Mouse (Mus musculus) large intestine, adult 2 months (tissue): ENCODE data around the gene Jpt2. TPM values are rescaled to one million over a fixed set of nuclear protein-coding genes. Genes with fewer than 3 reads are reported as not detected.

Experiments used
- DNase-seq: peaks from one replicate; pipeline ENCODE4 v3.0.0-alpha.2; 2012; ENCODE audit warnings: low read depth, low spot score
- WGBS: fragments of 180-500 bp; shearing (Covaris S2); methylation state at CpG from one replicate; pipeline ENCODE4 v1.1.7; 2018; 5-methylcytosine and 5-hydroxymethylcytosine counted together
- polyA plus RNA-seq: library from polyadenylated mRNA; depleted of rRNA; stranded (reverse); fragments of >200 nt; gene quantifications from 2 replicates; pipeline ENCODE4 v1.2.3, GENCODE M21; 2012

The Jpt2 gene
- polyA plus RNA-seq, 1 experiment, result 35.4 TPM

DNA sequence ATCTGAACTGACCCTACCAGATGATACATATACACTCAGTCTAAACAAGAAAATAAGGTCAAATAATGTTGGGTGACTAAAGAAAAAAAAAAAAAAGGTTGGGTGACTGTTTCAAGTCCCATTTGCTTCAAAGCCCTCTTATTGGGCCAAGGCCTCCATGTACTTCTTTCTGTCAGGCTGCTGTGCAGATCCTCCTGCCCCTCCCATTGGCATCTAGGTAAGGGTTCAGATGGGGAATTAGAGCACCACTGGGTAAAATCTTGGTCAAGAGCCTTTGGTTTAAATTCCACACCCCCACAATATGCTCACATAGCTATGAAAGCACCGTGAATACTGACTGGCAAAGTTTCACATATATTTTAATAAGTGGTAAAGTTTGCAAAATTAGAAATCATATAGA, 37.2 kb downstream of the Jpt2 start:
- 95% methylated on average over 1 of the region's 1 CpGs for WGBS

DNA sequence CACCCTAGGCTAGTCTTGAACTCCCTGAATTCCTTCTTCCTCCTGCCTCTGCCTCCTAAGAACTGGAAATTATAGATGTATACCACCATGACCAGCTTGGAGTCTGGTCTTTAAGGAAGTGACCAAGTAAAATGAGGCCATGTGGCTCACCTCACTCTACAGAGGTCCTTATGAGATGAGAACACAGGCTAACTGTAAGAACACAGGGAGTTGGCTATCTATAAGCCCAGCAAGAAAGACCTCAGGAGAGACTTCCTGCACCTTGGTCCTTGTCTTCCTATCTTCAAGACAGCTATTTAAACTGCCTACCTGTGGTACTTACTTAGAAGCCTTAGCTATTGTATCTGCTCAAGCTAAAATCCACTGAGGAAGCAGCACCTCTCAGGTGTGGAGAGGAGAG, 46.5 kb downstream of the Jpt2 start:
- no peak for DNase-seq

More for the DNA sequence above, 37.2 kb downstream of the Jpt2 start:
- no peak for DNase-seq

DNA sequence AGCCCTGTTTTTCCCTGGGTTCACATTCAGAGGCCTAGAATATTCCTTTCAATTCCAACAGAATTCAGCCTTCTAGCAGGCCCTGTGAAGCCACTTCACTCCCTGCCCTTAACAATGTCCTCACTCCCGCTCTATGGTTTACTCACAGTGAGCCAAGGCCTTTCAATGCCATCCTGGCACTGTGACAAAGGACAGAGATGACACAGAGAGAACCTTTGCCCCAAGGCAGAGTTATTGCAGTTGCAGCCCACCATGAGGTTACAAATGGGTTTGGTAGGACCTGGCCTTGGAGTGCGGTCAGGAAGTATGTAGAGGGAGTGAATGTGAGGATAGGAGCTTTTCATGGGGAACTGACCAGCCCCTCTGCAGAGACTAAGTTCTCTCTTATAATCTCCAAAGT, 52.9 kb downstream of the Jpt2 start:
- 86% methylated on average over 2 of the region's 2 CpGs for WGBS
- DNase-seq, result no peak

DNA sequence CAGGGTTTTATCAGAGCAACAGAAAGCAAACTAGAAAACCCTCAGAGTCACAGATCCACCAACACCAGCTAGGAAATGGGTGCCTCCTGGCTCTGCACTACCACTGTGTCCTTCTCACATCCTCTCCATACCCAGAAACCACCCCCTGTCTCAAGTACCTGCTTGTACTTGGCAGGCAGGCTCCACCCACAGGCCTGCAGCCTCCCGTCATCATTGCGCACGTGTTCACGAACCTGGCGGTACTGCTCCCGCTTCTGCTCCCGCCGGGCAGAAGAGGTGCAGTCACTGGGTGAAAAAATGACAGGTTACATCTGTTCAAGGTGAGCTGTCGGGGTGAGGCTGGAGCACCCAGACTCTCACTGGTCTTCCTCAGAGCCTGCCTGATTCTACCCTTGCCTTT, 56.7 kb downstream of the Jpt2 start:
- WGBS, result 93% methylated on average over 9 of the region's 9 CpGs

DNA sequence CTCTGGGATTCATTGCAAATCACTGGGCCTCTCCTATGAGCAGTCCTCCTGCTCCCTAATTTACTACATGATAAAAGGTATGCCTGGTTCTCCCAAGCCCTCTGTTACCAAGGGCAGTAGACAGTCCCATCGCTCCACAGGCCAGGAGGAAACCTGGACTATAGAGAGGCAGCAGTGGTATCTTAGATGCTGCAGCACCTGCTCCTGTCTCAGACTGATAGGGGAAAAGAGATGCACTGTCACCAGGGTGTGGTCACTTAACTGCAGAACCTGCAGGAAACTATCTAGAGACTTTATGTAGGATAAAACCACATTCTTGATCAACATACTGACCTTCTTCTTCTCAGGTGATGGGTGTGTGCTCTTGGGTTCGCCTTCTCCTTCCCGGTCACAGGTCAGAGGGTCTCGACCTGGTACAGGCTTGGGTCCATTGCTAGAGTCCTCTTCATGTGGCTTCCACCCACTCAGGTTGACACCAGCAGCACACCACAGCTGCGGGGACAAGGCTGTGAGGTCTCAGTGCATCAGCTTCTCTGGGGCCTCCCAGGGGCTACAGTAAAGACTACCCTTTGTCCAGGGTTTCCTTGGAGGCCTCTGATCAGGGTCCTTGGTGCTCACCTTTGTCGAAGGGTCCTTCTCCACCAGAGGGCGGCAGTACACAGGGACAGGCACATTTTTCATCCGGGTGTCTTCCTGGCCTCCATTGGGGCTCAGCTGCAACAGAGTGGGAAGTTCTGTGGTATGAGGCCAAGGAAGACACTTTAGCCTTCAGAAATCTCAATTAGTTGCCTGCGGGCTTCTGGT, 57.6 kb downstream of the Jpt2 start:
- 70% methylated on average over 9 of the region's 9 CpGs for WGBS
- no peak for DNase-seq

More for the DNA sequence above, 56.7 kb downstream of the Jpt2 start:
- DNase-seq, result no peak

DNA sequence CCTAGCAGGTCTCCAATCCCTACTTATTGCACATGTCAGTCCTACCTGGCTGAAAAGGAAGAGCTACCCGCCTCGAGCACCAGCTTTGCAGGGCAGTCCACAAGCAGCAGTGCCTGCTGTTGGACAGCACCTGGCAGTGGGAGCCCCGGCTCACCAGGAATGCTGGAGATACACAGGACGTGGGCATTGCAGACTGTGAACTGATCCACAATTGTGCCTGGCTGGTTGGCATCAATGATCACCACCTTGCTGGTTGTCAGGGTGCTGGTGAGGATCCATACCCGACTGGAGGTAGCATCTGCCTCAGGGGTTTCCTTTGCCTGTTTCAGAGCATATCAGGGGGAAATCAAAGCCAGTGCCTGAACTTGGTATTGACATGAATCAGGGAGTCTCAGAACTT, 58.4 kb downstream of the Jpt2 start:
- no peak for DNase-seq
- WGBS, result 90% methylated on average over 5 of the region's 5 CpGs

DNA sequence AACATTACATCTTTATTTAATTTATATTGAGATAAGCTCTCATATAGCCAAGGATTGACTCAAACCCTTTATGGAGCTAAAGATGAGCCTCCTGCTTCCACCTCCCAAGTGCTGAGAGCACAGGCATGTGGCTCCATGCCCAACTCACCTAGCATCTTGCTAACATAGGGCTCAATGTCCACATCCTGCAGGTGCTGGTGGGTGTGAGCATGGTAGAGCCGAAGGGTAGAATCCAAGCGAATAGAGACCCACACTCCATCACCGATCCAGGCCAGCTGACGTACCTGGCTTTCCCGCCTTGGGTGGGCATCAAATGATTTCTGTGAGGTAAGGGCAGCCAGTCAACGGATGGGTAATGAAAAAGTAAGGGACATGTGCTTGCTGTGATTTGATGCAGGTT, 60.5 kb downstream of the Jpt2 start:
- DNase-seq, result no peak
- 90% methylated on average over 6 of the region's 6 CpGs for WGBS

DNA sequence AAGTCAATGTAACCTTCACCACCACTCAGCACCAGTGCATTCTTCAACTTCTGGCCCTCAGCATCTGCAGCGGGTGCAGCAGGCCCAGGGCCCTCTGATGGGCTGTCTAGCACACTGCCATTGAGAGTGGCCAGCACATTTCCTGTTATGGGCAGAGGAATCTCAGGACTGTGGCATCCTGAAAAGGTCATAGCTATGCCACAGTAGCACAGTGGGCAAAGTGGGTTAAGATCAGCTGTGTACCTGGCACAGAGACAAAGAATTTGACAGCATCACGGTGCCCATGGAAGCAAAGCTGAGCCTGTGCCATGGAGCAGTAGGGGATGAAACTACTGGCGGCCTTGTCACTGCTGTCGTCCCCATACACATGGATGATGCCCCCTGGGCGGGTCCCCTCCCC, 61.3 kb downstream of the Jpt2 start:
- no peak for DNase-seq
- WGBS, result 80% methylated on average over 5 of the region's 5 CpGs

DNA sequence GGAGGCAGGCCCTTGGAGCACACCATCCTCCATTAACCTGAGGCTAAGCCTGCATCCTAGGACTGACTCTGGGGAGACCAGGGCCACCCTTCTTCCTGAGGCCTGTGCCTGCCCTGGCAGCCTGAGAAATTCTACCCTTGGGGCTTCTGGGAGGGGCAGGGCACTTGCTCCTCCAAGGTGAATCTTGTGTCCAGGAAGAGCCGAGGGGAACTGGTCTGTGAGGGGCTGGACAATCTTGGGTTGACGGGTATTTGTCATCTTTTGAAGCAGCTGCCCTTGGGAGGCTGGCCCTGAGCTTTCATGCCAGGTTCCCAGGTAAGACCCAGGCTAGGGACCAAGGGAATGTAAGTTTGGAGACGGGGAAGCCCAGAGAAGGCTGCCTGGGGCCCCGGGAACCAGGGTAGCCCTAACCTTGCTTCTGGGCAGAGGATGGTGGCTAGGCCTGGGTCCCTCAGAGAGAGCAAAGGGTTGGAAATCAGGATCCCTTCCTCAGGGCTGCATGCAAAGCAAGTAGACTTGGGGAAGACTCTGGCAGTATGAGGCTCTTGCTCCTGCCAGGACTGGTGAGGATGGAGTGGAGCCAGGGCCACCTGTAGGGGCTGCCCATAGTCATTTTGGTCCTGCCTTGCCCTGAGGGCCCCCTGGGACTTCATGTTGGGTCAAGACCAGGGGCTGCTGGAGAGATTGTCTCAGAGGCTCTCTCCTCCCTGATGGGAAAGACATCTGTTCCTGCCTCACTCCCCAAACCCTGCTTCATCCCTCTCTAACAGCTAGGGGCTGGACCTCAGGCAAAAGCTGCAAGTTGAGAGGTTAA, 62.2 kb downstream of the Jpt2 start:
- DNase-seq, result no peak
- WGBS, result 80% methylated on average over 4 of the region's 4 CpGs

DNA sequence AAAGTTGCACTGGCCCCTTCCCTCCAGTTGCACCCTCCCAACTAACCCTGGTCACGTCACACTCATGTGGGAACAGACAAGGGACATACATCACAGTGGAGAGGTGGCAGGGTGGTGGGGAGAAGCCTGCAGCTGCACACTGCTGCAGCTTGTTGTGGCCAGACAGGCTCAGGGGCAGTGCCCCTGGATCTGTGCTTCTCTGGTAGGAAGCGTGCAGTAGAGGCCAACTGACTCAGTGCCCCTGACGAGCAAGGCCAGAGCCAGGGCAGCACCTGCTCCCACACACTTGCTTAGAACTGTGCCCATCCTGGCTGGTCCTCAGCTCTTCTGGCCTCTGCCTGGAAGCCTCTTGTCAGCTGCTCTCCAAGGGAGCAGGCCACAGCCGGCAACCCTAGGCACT, 62.9 kb downstream of the Jpt2 start:
- DNase-seq, result no peak
- 82% methylated on average over 4 of the region's 4 CpGs for WGBS

DNA sequence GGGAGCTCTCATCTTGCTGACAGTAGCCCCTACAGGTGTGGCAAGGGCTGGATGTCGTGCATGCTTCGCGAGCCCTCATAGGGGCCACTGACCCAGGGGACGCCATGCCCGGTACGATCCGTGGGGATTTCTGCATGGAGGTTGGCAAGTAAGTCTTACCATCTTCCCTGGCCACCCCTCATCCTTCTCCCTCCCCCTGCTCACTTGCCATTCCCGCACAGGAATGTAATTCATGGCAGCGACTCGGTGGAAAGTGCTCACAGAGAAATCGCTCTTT, 63.6 kb downstream of the Jpt2 start:
- no peak for DNase-seq
- WGBS, result 19% methylated on average over 11 of the region's 11 CpGs

DNA sequence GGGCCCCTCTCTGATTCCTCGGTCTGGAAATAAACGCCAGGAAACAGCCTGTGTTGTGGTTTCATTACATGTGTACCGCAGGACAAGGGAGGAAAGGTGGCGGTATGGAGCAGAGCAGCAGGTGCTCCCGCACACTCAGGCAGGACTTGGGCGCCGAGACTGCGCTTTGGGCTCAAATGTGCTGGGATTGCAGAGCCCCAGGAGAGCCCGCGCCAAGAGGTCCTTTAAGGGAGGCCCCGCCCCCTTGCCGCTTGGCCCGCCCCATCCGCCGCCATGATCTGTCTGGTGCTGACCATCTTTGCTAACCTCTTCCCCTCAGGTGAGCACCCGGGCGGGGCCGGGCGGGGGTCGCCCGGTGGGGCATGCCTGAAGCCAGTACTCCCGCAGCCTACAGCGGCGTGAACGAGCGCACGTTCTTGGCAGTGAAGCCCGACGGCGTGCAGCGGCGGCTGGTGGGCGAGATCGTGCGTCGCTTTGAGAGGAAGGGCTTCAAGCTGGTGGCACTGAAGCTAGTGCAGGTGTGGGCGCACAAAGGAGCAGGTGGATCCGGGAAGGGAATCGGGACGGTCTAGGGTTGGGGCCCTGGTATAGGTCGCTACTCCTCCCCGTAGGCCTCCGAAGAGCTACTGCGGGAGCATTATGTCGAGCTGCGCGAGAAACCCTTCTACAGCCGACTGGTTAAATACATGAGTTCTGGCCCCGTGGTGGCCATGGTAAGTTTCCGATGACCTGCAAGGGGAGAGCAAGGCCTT, 64.1 kb downstream of the Jpt2 start, which contains the start of gene Nme3:
TSS of gene Nme3 (plus strand) at position 260 of the 752 bp plus-strand sequence.
- no peak for DNase-seq
- 1% methylated on average over 50 of the region's 50 CpGs for WGBS

DNA sequence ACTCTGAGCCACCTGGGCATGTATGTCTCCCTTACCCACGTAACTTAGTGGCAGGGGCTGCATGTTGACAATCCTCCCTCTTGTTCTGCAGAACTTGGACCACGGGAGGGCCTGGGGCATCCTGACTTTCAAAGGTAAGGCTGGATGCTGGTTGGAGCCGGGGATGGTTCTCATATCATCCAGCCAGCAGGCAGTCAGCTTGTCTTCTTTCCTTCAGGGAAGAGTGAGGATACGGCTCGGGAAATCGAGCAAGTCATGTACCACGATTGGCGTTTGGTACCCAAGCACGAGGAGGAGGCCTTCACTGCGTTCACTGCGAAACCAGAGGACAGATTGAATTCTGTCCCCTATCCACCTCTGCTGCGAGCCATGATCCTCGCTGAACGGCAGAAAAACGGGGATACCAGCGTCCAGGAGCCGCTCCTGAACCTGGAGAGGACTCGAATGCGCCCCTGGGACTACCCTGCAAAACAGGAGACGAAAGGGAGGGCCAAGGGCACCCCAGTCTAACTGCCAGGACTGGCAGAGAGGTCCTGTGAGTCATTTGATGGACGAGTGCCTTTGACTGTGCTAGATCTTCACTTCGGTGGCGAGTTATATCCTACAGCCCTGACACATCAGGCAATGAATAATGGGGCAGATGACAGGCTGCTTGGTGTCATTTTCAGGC, 64.8 kb downstream of the Jpt2 start:
- WGBS, result 3% methylated on average over 23 of the region's 23 CpGs
- no peak for DNase-seq

DNA sequence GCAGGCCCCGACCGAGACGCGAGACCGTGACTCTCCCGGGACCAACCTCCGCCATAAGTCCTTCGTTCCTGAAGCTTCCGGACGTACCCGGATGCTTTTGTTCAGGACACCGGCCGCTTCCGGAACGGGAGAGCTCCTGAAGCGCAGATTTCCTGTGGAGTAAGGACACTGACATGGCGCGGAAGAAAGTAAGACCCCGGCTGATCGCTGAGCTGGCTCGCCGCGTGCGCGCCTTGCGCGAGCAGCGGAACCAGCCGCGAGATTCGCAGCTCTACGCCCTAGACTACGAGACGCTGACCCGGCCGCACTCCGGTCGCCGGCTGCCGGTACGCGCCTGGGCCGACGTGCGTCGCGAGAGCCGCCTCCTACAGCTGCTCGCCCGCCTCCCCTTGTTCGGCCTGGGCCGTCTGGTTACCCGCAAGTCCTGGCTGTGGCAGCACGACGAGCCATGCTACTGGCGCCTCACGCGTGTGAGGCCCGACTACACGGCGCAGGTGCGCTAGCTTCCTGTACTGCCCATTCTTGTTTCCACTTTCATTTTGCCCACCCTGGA, 65.4 kb downstream of the Jpt2 start, which contains the start of the genes Eme2 and Mrps34:
TSS of gene Eme2 (minus strand) at position 93 of the 553 bp plus-strand sequence.
TSS of gene Mrps34 (plus strand) at position 122 of the 553 bp plus-strand sequence.
- WGBS, result under 1% methylated on average over 62 of the region's 62 CpGs
- peak; percentile 64 for DNase-seq

DNA sequence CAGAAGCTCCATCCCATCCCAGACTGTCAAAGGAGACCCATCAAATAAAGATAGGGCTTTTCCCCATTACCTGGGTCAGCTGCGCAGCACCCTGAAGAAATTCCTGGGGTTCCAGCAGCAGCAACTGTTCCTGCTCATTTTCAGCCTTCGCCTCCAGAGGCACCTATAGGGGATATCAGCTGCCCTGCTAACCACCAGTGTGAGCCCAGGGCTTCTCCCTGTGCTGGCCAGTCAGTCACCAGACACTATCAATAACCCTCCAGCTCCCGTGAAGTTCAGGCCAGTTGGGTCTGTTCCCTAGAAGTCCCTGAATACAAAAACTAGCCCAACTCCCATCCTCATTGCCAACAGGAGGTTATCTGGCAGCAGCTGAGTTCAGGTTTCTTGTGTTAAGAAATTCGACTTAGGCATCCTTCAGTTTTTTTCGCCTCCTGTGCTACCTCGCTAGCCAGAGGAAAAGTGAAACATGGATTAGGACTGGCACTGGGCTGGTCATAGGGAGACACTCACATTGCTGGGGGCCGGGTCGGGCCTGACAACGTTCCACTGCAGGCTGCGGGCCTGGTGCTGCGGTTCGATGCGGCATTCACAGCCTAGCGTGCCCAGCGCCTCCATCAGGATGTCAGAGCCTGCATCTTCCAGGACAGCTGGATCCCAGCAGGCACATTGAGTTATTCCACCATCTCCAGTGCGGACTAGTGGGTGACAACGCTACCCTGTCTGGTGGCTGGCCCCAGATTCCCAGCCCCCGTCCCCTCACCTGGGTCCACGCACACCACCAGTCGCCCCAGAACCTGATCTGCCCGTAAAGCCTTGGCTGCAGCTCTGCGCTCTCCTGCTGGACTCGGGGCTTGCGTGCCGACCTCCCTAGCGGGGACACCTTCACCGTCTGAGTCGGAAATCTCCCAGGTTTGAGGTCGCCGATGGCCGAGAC, 66.2 kb downstream of the Jpt2 start:
- WGBS, result 8% methylated on average over 31 of the region's 31 CpGs
- DNase-seq, result no peak

DNA sequence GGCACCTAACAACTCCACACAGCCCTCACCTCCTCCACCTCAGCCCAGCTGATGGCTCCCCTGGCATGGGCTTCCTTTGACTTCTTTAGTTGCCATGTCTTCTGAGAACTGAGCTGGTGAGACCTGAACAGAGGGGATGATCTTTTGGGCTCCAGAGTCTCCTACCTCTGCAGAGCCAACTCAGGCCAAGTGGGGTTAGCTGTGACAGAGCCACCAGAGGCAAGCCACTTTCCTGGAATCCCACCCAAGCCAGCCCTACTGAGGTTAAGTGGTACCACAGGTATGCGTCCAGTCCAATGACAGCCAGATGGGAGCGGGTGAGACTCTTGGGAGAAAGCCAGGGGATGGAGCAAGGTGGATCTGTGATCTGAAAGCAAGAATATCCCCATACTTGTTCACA, 67.2 kb downstream of the Jpt2 start:
- DNase-seq, result no peak
- WGBS, result 91% methylated on average over 2 of the region's 2 CpGs

DNA sequence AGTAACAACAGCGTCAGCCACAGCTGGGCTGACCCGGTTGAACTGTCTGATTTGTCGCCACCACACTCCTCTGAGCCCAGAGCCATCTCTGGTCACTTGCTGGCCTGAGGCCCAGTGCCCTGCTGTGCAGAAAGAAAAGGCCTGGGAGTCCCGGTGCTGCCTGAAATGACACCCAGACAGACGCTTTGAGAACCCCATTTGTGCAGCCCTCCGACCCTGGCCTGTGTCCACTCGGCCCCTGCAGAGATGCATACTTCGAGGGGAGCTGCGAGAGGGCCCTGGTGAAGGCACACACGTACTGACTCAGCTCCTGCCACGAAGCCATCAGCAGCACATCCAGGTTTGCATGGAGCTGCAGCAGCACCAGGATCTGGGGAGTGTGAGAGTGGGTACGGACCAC, 67.7 kb downstream of the Jpt2 start:
- WGBS, result 91% methylated on average over 12 of the region's 12 CpGs
- no peak for DNase-seq

DNA sequence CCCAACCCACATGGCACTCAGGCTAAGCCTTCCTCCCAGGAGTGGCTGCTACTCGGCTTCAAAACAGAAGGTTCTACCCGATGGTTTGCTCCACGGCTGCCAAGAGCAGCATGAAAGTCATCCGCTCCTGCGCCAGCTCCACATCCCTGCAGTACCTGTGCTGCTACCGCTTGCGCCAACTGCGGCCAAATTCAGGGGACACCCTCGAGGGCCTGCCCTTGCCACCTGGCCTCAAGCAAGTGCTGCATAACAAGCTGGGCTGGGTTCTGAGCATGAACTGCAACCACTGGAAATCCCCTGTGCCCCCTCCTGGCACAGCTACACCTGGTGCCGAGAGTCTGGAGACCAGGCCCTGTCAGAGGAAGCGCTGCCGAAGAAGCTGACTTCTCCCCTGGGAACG, 69.2 kb downstream of the Jpt2 start:
- DNase-seq, result no peak
- 81% methylated on average over 13 of the region's 13 CpGs for WGBS
